Mouse (Mus musculus) midbrain, embryonic 16.5 days (tissue): ENCODE results near the gene Hspa5. TPM values are rescaled to one million over a fixed set of nuclear protein-coding genes. Genes with fewer than 3 reads are reported as not detected.
"Not testable (repeated sequence)": the region's sequence is repeated elsewhere in the genome, so short reads cannot be mapped to it uniquely, and the experiment has no call there.

Experiments
- ATAC-seq: fragments of 200-750 bp; cut with Nextera tagmentation; 2 replicates; pipeline ENCODE4 v1.8.0; 2017; ENCODE audit warnings: moderate TSS enrichment
- H3K27ac ChIP-seq: fragments of 300-500 bp; sonication (generic); 2 replicates; pipeline ENCODE4 v1.5.1; 2014; ENCODE audit warnings: mild to moderate bottlenecking, low read length, mixed read lengths
- H3K27me3 ChIP-seq: fragments of 300-500 bp; sonication (generic); 2 replicates; pipeline ENCODE4 v1.6.1; 2014; ENCODE audit warnings: low read depth, low read length, mixed read lengths; ENCODE audit not compliant: control insufficient read depth, insufficient read depth
- H3K36me3 ChIP-seq: fragments of 300-500 bp; sonication (generic); 2 replicates; pipeline ENCODE4 v1.6.1; 2014; ENCODE audit warnings: mild to moderate bottlenecking, low read length, moderate library complexity, mixed read lengths; ENCODE audit not compliant: control insufficient read depth, insufficient read depth
- H3K4me1 ChIP-seq: fragments of 300-500 bp; sonication (generic); 2 replicates; pipeline ENCODE4 v1.6.1; 2014; ENCODE audit warnings: mild to moderate bottlenecking, low read length, mixed read lengths; ENCODE audit not compliant: control insufficient read depth, insufficient read depth
- H3K4me2 ChIP-seq: fragments of 300-500 bp; sonication (generic); 2 replicates; pipeline ENCODE4 v1.6.1; 2014; ENCODE audit warnings: mild to moderate bottlenecking, low read length, mixed read lengths
- H3K4me3 ChIP-seq: fragments of 300-500 bp; sonication (generic); 2 replicates; pipeline ENCODE4 v1.5.1; 2014; ENCODE audit warnings: low read depth, mild to moderate bottlenecking, low read length, moderate library complexity, mixed read lengths
- H3K9ac ChIP-seq: fragments of 300-500 bp; sonication (generic); 2 replicates; pipeline ENCODE4 v1.6.1; 2014; ENCODE audit warnings: low read depth, low read length, mixed read lengths
- H3K9me3 ChIP-seq: fragments of 300-500 bp; sonication (generic); replicated peaks from 2 replicates; pipeline ENCODE4 v1.6.1; 2014; ENCODE audit warnings: mild to moderate bottlenecking, low read length, mixed read lengths; ENCODE audit not compliant: control insufficient read depth, poor library complexity, severe bottlenecking
- WGBS: fragments of 180-500 bp; shearing (Covaris S2); extraction: QIAGEN DNeasy Blood & Tissue Kit; methylation state at CpG from one replicate; pipeline ENCODE4 v1.1.7; 2014; 5-methylcytosine and 5-hydroxymethylcytosine counted together
- polyA plus RNA-seq: library from polyadenylated mRNA; unstranded; fragments of >200 nt; fragmentation: Nextera tagmentation; extraction: Ambion mirVana; gene quantifications from 2 replicates; pipeline ENCODE4 v1.2.1, GENCODE M21; 2015

Hspa5 gene
- polyA plus RNA-seq, 1 experiment from 2014 or later: 420 TPM

GRCm38 (mm10) chr2:34783064-34784020 is 11.6 kb downstream of the Hspa5 start:
- no peak overlapping the region for H3K9ac ChIP-seq
- H3K27ac ChIP-seq: no peak overlapping the region
- no peaks in the 10 kb centered on the region; the same call in 1 of the 2 replicates for H3K4me1 ChIP-seq
- no peak for ATAC-seq
- WGBS: 95% methylated on average over 14 of the region's 14 CpGs
- no peaks in the 10 kb centered on the region for H3K27me3 ChIP-seq
- H3K9me3 ChIP-seq: no peaks in the 10 kb centered on the region
- H3K36me3 ChIP-seq: peaks cover 23% of the 10 kb centered on the region
- no peak overlapping the region for H3K4me2 ChIP-seq
- no peak overlapping the region for H3K4me3 ChIP-seq

- WGBS: 91% methylated on average over 2 of the region's 2 CpGs
- H3K9me3 ChIP-seq: no peaks in the 10 kb centered on the region
- H3K9ac ChIP-seq: no peak overlapping the region
- H3K4me2 ChIP-seq: no peak overlapping the region
- no peak overlapping the region for H3K4me3 ChIP-seq
- peaks cover 20% of the 10 kb centered on the region for H3K36me3 ChIP-seq
- H3K4me1 ChIP-seq: no peaks in the 10 kb centered on the region
- no peak for ATAC-seq
- no peaks in the 10 kb centered on the region for H3K27me3 ChIP-seq
- no peak overlapping the region for H3K27ac ChIP-seq
These were observed 12.3 kb downstream of the Hspa5 start for GRCm38 (mm10) chr2:34784085-34784484.

GRCm38 (mm10) chr2:34790282-34790681 is 18.5 kb downstream of the Hspa5 start:
- Histone ChIP-seq H3K4me1 (no peaks in the 10 kb centered on the region), H3K36me3 (no peaks in the 10 kb centered on the region; the same call in 1 of the 2 replicates), H3K9ac (no peak overlapping the region), H3K9me3 (no peaks in the 10 kb centered on the region), H3K4me3 (no peak overlapping the region), H3K27ac (no peak overlapping the region), H3K4me2 (no peak overlapping the region), H3K27me3 (no peaks in the 10 kb centered on the region)
- WGBS: 90% methylated on average over 8 of the region's 8 CpGs
- no peak for ATAC-seq

GRCm38 (mm10) chr2:34792543-34792942 is 20.8 kb downstream of the Hspa5 start:
- not testable (repeated sequence) for H3K4me1 ChIP-seq, H3K27ac ChIP-seq, ATAC-seq, H3K4me2 ChIP-seq, H3K9ac ChIP-seq, H3K4me3 ChIP-seq, H3K27me3 ChIP-seq, H3K9me3 ChIP-seq, H3K36me3 ChIP-seq
- 91% methylated on average over 2 of the region's 2 CpGs for WGBS

- no peak overlapping the region for H3K9ac ChIP-seq
- no peaks in the 10 kb centered on the region for H3K27me3 ChIP-seq
- 0 out of 2 replicates have a peak, but pooled peaks cover 2% of the 10 kb centered on the region for H3K36me3 ChIP-seq
- H3K4me3 ChIP-seq: no peak overlapping the region
- no peak for ATAC-seq
- H3K27ac ChIP-seq: no peak overlapping the region
- no peaks in the 10 kb centered on the region for H3K9me3 ChIP-seq
- H3K4me2 ChIP-seq: no peak overlapping the region
- H3K4me1 ChIP-seq: 0 out of 2 replicates have a peak, but pooled peaks cover 4% of the 10 kb centered on the region
- WGBS: 90% methylated on average over 2 of the region's 2 CpGs
These were observed 22.7 kb downstream of the Hspa5 start for GRCm38 (mm10) chr2:34794511-34794910.

GRCm38 (mm10) chr2:34795426-34795825 is 23.7 kb downstream of the Hspa5 start:
- H3K4me2 ChIP-seq: no peak overlapping the region
- no peak overlapping the region for H3K27ac ChIP-seq
- WGBS: 96% methylated on average over 7 of the region's 7 CpGs
- H3K36me3 ChIP-seq: 0 out of 2 replicates have a peak, but pooled peaks cover 2% of the 10 kb centered on the region
- no peaks in the 10 kb centered on the region for H3K27me3 ChIP-seq
- H3K9ac ChIP-seq: no peak overlapping the region
- peaks cover 6% of the 10 kb centered on the region; the same call in 1 of the 2 replicates for H3K4me1 ChIP-seq
- H3K4me3 ChIP-seq: no peak overlapping the region
- H3K9me3 ChIP-seq: no peaks in the 10 kb centered on the region
- no peak for ATAC-seq

GRCm38 (mm10) chr2:34799357-34800256 is 27.8 kb downstream of the Hspa5 start, which contains the start of gene Rabepk:
Gene Rabepk, minus strand, starts transcription at chr2:34799912.
- Histone ChIP-seq H3K27ac (no peak within 1 kb of the TSS), H3K4me3 (peak within 1 kb of the TSS; percentile 56), H3K9me3 (no peaks in the 10 kb centered on the region), H3K4me1 (peaks cover 15% of the 10 kb centered on the region), H3K27me3 (no peaks in the 10 kb centered on the region), H3K36me3 (0 out of 2 replicates have a peak, but pooled peaks cover 2% of the 10 kb centered on the region), H3K9ac (peak within 1 kb of the TSS; percentile 66), H3K4me2 (peak within 1 kb of the TSS; percentile 56)
- 4% methylated on average over 44 of the region's 44 CpGs for WGBS
- peak; percentile 55 for ATAC-seq

- H3K9ac ChIP-seq: no peak overlapping the region
- H3K4me3 ChIP-seq: no peak overlapping the region
- H3K4me2 ChIP-seq: no peak overlapping the region
- 88% methylated on average over 7 of the region's 7 CpGs for WGBS
- H3K27ac ChIP-seq: no peak overlapping the region
- H3K27me3 ChIP-seq: no peaks in the 10 kb centered on the region
- H3K36me3 ChIP-seq: 0 out of 2 replicates have a peak, but pooled peaks cover 2% of the 10 kb centered on the region
- H3K9me3 ChIP-seq: no peaks in the 10 kb centered on the region
- ATAC-seq: no peak
- H3K4me1 ChIP-seq: peaks cover 17% of the 10 kb centered on the region
These were observed 28.6 kb downstream of the Hspa5 start for GRCm38 (mm10) chr2:34800371-34800770.
